Mouse (Mus musculus) neural tube, embryonic 12.5 days (tissue): Measurements from ENCODE around the gene Camsap3. TPM values are rescaled to one million over a fixed set of nuclear protein-coding genes. Genes with fewer than 3 reads are reported as not detected.

ENCODE experiments used
- ATAC-seq: fragments of 200-750 bp; cut with Nextera tagmentation; 2 replicates; pipeline ENCODE4 v1.8.0; 2017; ENCODE audit warnings: low read depth, mild to moderate bottlenecking, moderate TSS enrichment, moderate library complexity; ENCODE audit not compliant: low FRiP score
- H3K27ac ChIP-seq: fragments of 300-500 bp; sonication (generic); 2 replicates; pipeline ENCODE4 v1.5.1; 2016
- H3K27me3 ChIP-seq: fragments of 300-500 bp; sonication (generic); replicated peaks from 2 replicates; pipeline ENCODE4 v1.6.1; 2016; ENCODE audit warnings: mild to moderate bottlenecking
- H3K36me3 ChIP-seq: fragments of 300-500 bp; sonication (generic); 2 replicates; pipeline ENCODE4 v1.6.1; 2016; ENCODE audit warnings: mild to moderate bottlenecking
- H3K4me1 ChIP-seq: fragments of 300-500 bp; sonication (generic); 2 replicates; pipeline ENCODE4 v1.6.1; 2016
- H3K4me2 ChIP-seq: fragments of 300-500 bp; sonication (generic); replicated peaks from 2 replicates; pipeline ENCODE4 v1.6.1; 2016; ENCODE audit warnings: mild to moderate bottlenecking
- H3K4me3 ChIP-seq: fragments of 300-500 bp; sonication (generic); 2 replicates; pipeline ENCODE4 v1.5.1; 2016
- H3K9ac ChIP-seq: fragments of 300-500 bp; sonication (generic); 2 replicates; pipeline ENCODE4 v1.6.1; 2016; ENCODE audit warnings: mild to moderate bottlenecking
- H3K9me3 ChIP-seq: fragments of 300-500 bp; sonication (generic); 2 replicates; pipeline ENCODE4 v1.6.1; 2016; ENCODE audit warnings: mild to moderate bottlenecking
- WGBS: fragments of 180-500 bp; shearing (Covaris S2); methylation state at CpG from one replicate; pipeline ENCODE4 v1.1.7; 2016; 5-methylcytosine and 5-hydroxymethylcytosine counted together
- polyA plus RNA-seq: library from polyadenylated mRNA; unstranded; fragments of >200 nt; fragmentation: Nextera tagmentation; extraction: Ambion mirVana; gene quantifications from 2 replicates; pipeline ENCODE4 v1.2.1, GENCODE M21; 2016

Gene Camsap3
- polyA plus RNA-seq: 22.0 and 28.0 TPM in 2 replicates

- Histone ChIP-seq H3K36me3 (no peaks in the 10 kb centered on the region), H3K9ac (peak within 1 kb of the TSS; percentile 82), H3K27ac (peak within 1 kb of the TSS; percentile 53; the same call in 1 of the 2 replicates), H3K4me2 (peak within 1 kb of the TSS; percentile 90), H3K4me3 (peak within 1 kb of the TSS; percentile 82), H3K27me3 (no peaks in the 10 kb centered on the region), H3K4me1 (no peaks in the 10 kb centered on the region), H3K9me3 (no peaks in the 10 kb centered on the region)
- ATAC-seq: no peak; the same call in 1 of the 2 replicates
- 5% methylated on average over 7 of the region's 7 CpGs for WGBS
Observed at GRCm38 (mm10) chr8:3586993-3587390, at the start of gene Camsap3. Camsap3 (plus strand) TSS chr8:3587293.

DNA sequence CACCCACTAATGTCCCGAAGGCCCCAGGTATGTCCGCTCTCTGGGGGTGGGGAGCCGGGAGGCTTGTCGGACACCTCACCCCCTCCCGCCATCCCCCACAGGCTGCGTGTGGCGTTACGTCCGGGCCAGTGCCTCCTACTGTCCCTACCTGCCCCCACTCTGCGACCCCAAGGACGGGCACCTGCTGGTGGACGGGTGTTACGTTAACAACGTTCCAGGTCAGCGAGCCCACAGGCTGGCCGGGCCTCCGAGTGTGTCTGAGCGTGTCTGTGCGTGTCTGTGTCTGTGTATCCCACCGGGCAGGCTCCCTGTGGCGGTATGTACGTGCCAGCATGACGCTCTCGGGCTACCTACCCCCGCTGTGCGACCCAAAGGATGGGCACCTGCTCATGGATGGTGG, 49.4 kb upstream of the Camsap3 start:
- no peak for ATAC-seq
- H3K9ac ChIP-seq: no peak overlapping the region
- no peaks in the 10 kb centered on the region for H3K27me3 ChIP-seq
- no peak overlapping the region for H3K27ac ChIP-seq
- peaks cover 65% of the 10 kb centered on the region for H3K36me3 ChIP-seq
- H3K4me1 ChIP-seq: no peaks in the 10 kb centered on the region
- WGBS: 95% methylated on average over 26 of the region's 26 CpGs
- H3K4me3 ChIP-seq: no peak overlapping the region
- no peak overlapping the region for H3K4me2 ChIP-seq
- H3K9me3 ChIP-seq: no peaks in the 10 kb centered on the region

DNA sequence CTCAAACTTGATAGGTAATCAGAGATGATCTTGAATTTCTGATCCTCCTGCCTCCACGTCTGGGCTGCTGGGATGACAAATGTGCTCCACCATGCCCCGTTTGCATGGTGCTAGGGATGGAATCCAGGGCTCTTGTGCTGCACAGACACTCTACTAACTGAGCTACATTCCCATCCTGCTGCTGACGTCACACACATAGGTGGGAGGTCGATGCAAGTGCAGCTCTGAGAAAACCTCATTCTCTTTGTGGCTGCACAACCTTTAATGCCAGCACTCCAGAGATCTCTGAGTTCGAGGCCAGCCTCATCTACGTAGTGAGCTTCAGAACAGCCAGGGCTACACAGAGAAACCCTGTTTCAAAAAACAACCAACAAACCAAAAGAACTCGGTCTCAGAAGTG, 47.9 kb upstream of the Camsap3 start:
- 85% methylated on average over 7 of the region's 7 CpGs for WGBS
- no peak for ATAC-seq
- peaks cover 80% of the 10 kb centered on the region for H3K36me3 ChIP-seq
- no peaks in the 10 kb centered on the region for H3K4me1 ChIP-seq
- H3K9ac ChIP-seq: no peak overlapping the region
- H3K27ac ChIP-seq: no peak overlapping the region
- H3K4me2 ChIP-seq: no peak overlapping the region
- no peaks in the 10 kb centered on the region for H3K27me3 ChIP-seq
- H3K4me3 ChIP-seq: no peak overlapping the region
- no peaks in the 10 kb centered on the region for H3K9me3 ChIP-seq

DNA sequence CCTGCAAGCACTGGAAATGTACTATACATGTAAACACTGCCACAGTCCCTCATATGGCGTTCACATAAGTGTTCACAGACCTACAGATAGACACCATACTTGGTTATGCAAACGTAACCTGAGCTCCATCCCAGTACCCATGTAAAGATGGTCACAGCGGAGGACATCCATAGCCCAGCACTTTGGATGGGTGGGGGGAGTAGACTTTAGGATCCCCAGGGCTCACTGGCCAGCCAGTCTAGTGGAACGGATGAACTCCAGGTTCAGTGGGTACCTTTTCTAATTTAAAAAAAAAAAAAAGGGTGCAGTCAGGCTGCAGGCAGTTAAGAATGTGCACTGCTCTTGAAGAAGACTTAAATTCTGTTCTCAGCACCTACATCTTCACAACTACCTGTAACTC, 47.0 kb upstream of the Camsap3 start:
- no peak for ATAC-seq
- Histone ChIP-seq H3K4me2 (no peak overlapping the region), H3K27me3 (no peaks in the 10 kb centered on the region), H3K4me3 (no peak overlapping the region), H3K9me3 (no peaks in the 10 kb centered on the region), H3K36me3 (peaks cover 85% of the 10 kb centered on the region), H3K9ac (no peak overlapping the region), H3K27ac (no peak overlapping the region), H3K4me1 (no peaks in the 10 kb centered on the region)
- 94% methylated on average over 4 of the region's 4 CpGs for WGBS

- Histone ChIP-seq H3K36me3 (peaks cover 29% of the 10 kb centered on the region), H3K9me3 (no peaks in the 10 kb centered on the region), H3K27me3 (no peaks in the 10 kb centered on the region), H3K4me2 (no peak overlapping the region), H3K4me3 (no peak overlapping the region), H3K4me1 (no peaks in the 10 kb centered on the region), H3K9ac (no peak overlapping the region), H3K27ac (no peak overlapping the region)
- ATAC-seq: no peak
- WGBS: 86% methylated on average over 2 of the region's 2 CpGs
Observed at GRCm38 (mm10) chr8:3546511-3546910, 40.6 kb upstream of the Camsap3 start.

DNA sequence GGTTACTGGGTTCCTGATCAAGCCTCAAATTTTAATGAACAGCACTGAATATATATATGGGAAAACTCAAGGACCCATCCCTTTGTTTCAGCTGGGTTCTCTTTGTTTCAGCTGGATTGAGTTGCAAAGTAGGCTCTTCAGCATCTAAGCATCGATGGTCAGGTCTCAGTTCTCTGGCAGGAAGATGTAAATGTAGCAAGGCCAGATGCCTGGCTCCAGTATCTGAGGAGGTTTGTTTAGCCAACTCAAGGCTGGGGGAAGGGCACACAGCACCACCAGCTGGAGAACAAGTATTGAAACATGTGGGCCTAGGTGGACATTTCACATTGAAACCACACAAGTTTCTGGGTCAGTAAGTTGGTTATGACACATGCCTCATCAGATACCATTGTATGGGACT, 34.9 kb upstream of the Camsap3 start:
- H3K27ac ChIP-seq: no peak overlapping the region
- H3K9ac ChIP-seq: no peak overlapping the region
- H3K9me3 ChIP-seq: no peaks in the 10 kb centered on the region
- H3K36me3 ChIP-seq: no peaks in the 10 kb centered on the region
- 82% methylated on average over 1 of the region's 1 CpGs for WGBS
- no peak overlapping the region for H3K4me2 ChIP-seq
- H3K27me3 ChIP-seq: no peaks in the 10 kb centered on the region
- H3K4me3 ChIP-seq: no peak overlapping the region
- ATAC-seq: no peak
- no peaks in the 10 kb centered on the region for H3K4me1 ChIP-seq

DNA sequence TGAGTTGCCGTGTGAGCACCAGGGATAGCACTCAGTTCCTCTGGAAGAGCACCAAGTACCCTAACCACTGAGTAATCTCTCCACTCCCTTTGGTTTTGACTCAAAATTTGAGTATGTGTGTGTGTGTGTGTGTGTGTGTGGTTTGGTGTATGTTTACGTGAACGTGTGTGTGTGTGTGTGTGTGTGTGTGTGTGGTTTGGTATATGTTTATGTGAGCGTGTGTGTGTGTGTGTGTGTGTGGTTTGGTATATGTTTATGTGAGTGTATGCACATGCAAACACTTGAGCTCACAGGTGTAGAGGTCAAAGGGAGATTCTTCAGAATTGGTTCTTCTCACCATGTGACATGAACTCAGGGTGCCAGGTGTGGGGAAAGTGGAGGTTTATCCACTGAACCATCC, 31.0 kb upstream of the Camsap3 start:
- Histone ChIP-seq H3K4me1 (no peaks in the 10 kb centered on the region), H3K4me2 (no peak overlapping the region), H3K9me3 (no peaks in the 10 kb centered on the region), H3K9ac (no peak overlapping the region), H3K27me3 (no peaks in the 10 kb centered on the region), H3K4me3 (no peak overlapping the region), H3K36me3 (no peaks in the 10 kb centered on the region), H3K27ac (no peak overlapping the region)
- peak; percentile 93 for ATAC-seq
- WGBS: 59% methylated on average over 4 of the region's 4 CpGs

DNA sequence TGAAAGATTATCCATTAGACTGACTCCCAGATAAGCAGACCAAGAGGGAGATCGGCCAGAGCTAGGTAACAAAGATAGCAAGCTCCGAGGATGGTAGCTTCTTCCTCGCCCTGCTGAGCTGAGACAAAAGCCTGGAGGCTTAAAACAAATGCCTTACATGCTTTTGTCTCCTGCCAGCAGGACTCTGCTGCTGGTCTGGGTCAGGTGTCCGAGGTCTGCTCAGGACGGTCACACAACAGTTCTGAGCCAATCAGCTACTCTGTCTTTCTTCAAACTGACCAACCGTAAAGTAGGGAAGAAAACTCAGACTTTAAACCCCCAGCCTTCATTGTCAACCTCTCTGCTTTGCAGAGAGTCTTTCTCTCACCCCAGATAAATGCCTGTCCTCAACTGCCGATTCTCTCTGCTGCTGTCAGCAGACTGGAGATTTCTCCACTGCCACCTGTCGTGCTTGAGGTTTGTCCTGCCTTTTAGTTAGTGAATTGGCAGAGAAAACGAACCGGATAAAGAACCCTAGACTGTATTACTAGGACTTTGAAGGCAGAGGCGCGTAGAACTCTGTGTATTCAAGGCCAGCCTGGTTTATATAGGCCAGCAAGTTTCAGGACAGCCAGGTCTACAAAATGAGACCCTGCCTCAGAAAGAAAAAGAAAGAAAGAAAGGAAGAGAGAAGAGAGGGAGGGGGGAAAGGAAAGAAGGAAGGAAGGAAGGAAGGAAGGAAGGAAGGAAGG, 19.3 kb upstream of the Camsap3 start, which contains the start of gene C330021F23Rik:
C330021F23Rik (plus strand) TSS at position 350 of the 731 bp plus-strand sequence.
- Histone ChIP-seq H3K9ac (peak within 1 kb of the TSS; percentile 40; the same call in 1 of the 2 replicates), H3K4me2 (peak within 1 kb of the TSS; percentile 50), H3K9me3 (no peaks in the 10 kb centered on the region), H3K4me1 (peaks cover 6% of the 10 kb centered on the region; the same call in 1 of the 2 replicates), H3K27ac (no peak within 1 kb of the TSS), H3K36me3 (no peaks in the 10 kb centered on the region), H3K4me3 (peak within 1 kb of the TSS; percentile 11), H3K27me3 (no peaks in the 10 kb centered on the region)
- WGBS: under 1% methylated on average over 12 of the region's 12 CpGs
- peak; percentile 79; the same call in 1 of the 2 replicates for ATAC-seq

DNA sequence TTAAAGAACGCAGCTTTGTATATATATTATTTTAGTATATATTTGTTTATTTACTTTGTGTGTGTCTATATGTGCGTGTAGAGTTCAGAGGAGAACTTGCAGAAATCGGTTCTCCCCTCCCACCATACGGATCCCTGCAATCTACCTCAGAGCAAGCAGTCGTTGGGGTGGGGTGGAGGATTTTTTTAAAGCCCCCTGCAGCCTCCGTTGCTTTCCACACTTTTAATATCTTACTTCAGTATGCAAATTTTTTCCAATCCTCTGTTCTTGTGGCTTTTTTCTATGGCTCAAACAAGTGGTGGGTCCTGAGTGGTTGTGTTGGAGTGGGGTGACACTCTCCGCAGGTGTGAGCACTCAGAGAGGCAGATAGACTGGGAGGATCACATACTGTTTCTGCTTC, 18.7 kb upstream of the Camsap3 start:
- peak overlapping the region; percentile 2; the same call in 1 of the 2 replicates for H3K4me3 ChIP-seq
- H3K9ac ChIP-seq: no peak overlapping the region
- no peak; the same call in 1 of the 2 replicates for ATAC-seq
- no peak overlapping the region for H3K27ac ChIP-seq
- H3K36me3 ChIP-seq: no peaks in the 10 kb centered on the region
- H3K4me1 ChIP-seq: peaks cover 6% of the 10 kb centered on the region; the same call in 1 of the 2 replicates
- no peaks in the 10 kb centered on the region for H3K9me3 ChIP-seq
- H3K27me3 ChIP-seq: no peaks in the 10 kb centered on the region
- H3K4me2 ChIP-seq: peak overlapping the region; percentile 50
- 5% methylated on average over 7 of the region's 7 CpGs for WGBS

DNA sequence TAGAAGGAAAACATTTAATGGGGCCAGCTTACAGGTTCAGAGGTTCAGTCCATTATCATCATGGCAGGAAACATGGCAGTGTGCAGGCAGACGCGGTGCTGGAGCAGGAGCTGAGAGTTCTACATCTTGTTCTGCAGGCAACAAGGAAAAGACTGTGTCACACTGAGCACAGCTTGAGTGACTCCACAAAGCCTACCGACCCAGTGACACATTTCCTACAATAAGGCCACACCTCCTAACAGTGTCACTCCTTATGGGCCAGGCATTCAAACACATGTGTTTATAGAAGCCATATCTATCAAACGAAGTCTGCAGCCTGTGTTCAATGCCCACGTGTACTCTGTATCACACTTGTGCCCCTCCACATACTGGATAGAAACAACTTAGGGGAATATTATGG, 17.3 kb upstream of the Camsap3 start:
- ATAC-seq: no peak
- Histone ChIP-seq H3K27ac (no peak overlapping the region), H3K4me2 (no peak overlapping the region), H3K4me3 (no peak overlapping the region), H3K9me3 (no peaks in the 10 kb centered on the region), H3K27me3 (no peaks in the 10 kb centered on the region), H3K4me1 (peaks cover 6% of the 10 kb centered on the region; the same call in 1 of the 2 replicates), H3K36me3 (no peaks in the 10 kb centered on the region), H3K9ac (no peak overlapping the region)
- 94% methylated on average over 5 of the region's 5 CpGs for WGBS

GRCm38 (mm10) chr8:3574546-3574945, 12.5 kb upstream of the Camsap3 start:
- Histone ChIP-seq H3K4me1 (no peaks in the 10 kb centered on the region), H3K36me3 (no peaks in the 10 kb centered on the region), H3K9me3 (no peaks in the 10 kb centered on the region), H3K4me3 (no peak overlapping the region), H3K4me2 (no peak overlapping the region), H3K27me3 (no peaks in the 10 kb centered on the region), H3K27ac (no peak overlapping the region), H3K9ac (no peak overlapping the region)
- 93% methylated on average over 3 of the region's 3 CpGs for WGBS
- no peak for ATAC-seq

- 81% methylated on average over 15 of the region's 15 CpGs for WGBS
- no peak overlapping the region for H3K4me3 ChIP-seq
Observed at GRCm38 (mm10) chr8:3576211-3576960, 10.7 kb upstream of the Camsap3 start.

More at GRCm38 (mm10) chr8:3576211-3576960, 10.7 kb upstream of the Camsap3 start:
- H3K9me3 ChIP-seq: no peaks in the 10 kb centered on the region
- no peak overlapping the region for H3K4me2 ChIP-seq
- no peaks in the 10 kb centered on the region for H3K4me1 ChIP-seq
- no peak overlapping the region for H3K9ac ChIP-seq
- no peaks in the 10 kb centered on the region for H3K36me3 ChIP-seq
- ATAC-seq: no peak
- H3K27me3 ChIP-seq: no peaks in the 10 kb centered on the region
- H3K27ac ChIP-seq: no peak overlapping the region
